Mouse (Mus musculus) spleen, adult 2 months (tissue): ENCODE measurements at regions not wholly inside any gene's neighbourhood (a gene's known extent, or its start where the extent isn't known, plus 50 kb on each side); places are given as distances from the start of the nearest gene placed in this dataset.

Experiments used
- DNase-seq, 2 experiments: peaks; one replicate each; pipeline versions ENCODE4 v3.0.0 to v3.0.0-alpha.2; 2012 to 2021; ENCODE audit warnings: low spot score in 2 of 2, low read depth in 1 of 2
- H3K27ac ChIP-seq: fragments of 200-500 bp; 2 replicates; pipeline ENCODE4 v1.5.1; 2012; ENCODE audit warnings: low read length, inconsistent platforms; ENCODE audit not compliant: insufficient read depth
- H3K27me3 ChIP-seq: fragments of 200-500 bp; 2 replicates; pipeline ENCODE4 v1.6.1; 2012; ENCODE audit warnings: mild to moderate bottlenecking, moderate library complexity, low read length, inconsistent platforms; ENCODE audit not compliant: control insufficient read depth, insufficient read depth
- H3K36me3 ChIP-seq: fragments of 200-500 bp; 2 replicates; pipeline ENCODE4 v1.6.1; 2012; ENCODE audit warnings: mild to moderate bottlenecking, low read length, inconsistent platforms; ENCODE audit not compliant: control insufficient read depth, insufficient read depth
- H3K4me1 ChIP-seq: fragments of 200-500 bp; 2 replicates; pipeline ENCODE4 v1.6.1; 2011; ENCODE audit warnings: inconsistent platforms; ENCODE audit not compliant: control insufficient read depth, insufficient read depth, insufficient read length
- H3K4me3 ChIP-seq: fragments of 200-500 bp; 2 replicates; pipeline ENCODE4 v1.5.1; 2011; ENCODE audit warnings: mild to moderate bottlenecking, inconsistent platforms; ENCODE audit not compliant: insufficient read depth, insufficient read length; ENCODE audit errors: extremely low read depth
- CTCF ChIP-seq: fragments of 200-500 bp; IDR thresholded peaks from 2 replicates; pipeline ENCODE4 v1.5.1; 2011; ENCODE audit warnings: mild to moderate bottlenecking, inconsistent platforms; ENCODE audit not compliant: insufficient read depth, insufficient read length, insufficient replicate concordance; ENCODE audit errors: extremely low read depth
- POLR2A ChIP-seq: fragments of 200-500 bp; IDR thresholded peaks from 2 replicates; pipeline ENCODE4 v1.6.1; 2011; ENCODE audit warnings: low read depth, low read length, inconsistent platforms
- WGBS: fragments of 180-500 bp; shearing (Covaris S2); methylation state at CpG from one replicate; pipeline ENCODE4 v1.1.7; 2018; 5-methylcytosine and 5-hydroxymethylcytosine counted together

DNA sequence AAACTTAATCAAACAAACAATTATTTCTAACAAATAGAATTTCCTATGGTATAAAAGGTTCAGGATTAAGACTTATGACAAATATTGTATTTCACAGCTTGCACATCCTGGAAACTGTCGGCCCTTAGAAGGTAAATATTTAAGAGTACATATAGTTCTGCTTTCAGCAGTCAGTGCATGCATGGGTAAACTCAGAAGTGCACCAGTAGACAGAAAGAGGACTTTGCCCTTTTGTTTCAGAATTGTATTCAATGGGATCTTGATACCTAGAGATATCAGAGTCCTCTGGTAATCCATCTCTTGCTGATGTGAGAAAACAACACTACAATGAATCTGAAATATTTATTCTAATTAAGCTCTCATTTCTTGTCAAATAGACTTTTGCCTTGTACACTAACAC lies 54.0 kb upstream of the Pdk4 start:
- TF ChIP-seq POLR2A (no peak), CTCF (no peak)
- Histone ChIP-seq H3K4me3 (no peak overlapping the region), H3K36me3 (no peaks in the 10 kb centered on the region), H3K27me3 (no peaks in the 10 kb centered on the region), H3K4me1 (no peaks in the 10 kb centered on the region), H3K27ac (no peak overlapping the region)
- DNase-seq: no peak
- 85% methylated on average over 1 of the region's 1 CpGs for WGBS
